Mouse (Mus musculus) CH12.LX (cell line): Measurements from ENCODE around the gene Cdk2ap2. TPM values are rescaled to one million over a fixed set of nuclear protein-coding genes. Genes with fewer than 3 reads are reported as not detected.

ENCODE experiments used
- DNase-seq: peaks from one replicate; pipeline ENCODE4 v3.0.0-alpha.2; 2013; ENCODE audit errors: extremely low read depth
- H3K27ac ChIP-seq: 2 replicates; pipeline ENCODE4 v1.5.1; 2012; ENCODE audit warnings: low read depth, mild to moderate bottlenecking, control low read depth, moderate library complexity; ENCODE audit not compliant: insufficient read depth
- H3K27me3 ChIP-seq: replicated peaks from 2 replicates; pipeline ENCODE3; 2012; ENCODE audit warnings: inconsistent platforms
- H3K36me3 ChIP-seq, 2 experiments: replicated peaks in 1 of 2; 2 replicates each; pipeline versions ENCODE3 to v1.6.1; 2012; ENCODE audit warnings: inconsistent platforms in 1 of 2, low read length in 1 of 2, mild to moderate bottlenecking in 1 of 2, mixed read lengths in 1 of 2, moderate library complexity in 1 of 2; ENCODE audit not compliant: control insufficient read depth in 1 of 2, insufficient read depth in 1 of 2
- H3K4me1 ChIP-seq, 2 experiments: 2 replicates each; pipeline ENCODE4 v1.6.1; 2012; ENCODE audit warnings: inconsistent platforms in 1 of 2, moderate library complexity in 1 of 2; ENCODE audit not compliant: insufficient read depth in 2 of 2, control insufficient read depth in 1 of 2
- H3K4me2 ChIP-seq: 2 replicates; pipeline ENCODE4 v1.6.1; 2012; ENCODE audit warnings: low read depth, mild to moderate bottlenecking, control low read depth; ENCODE audit not compliant: poor library complexity, insufficient read depth, severe bottlenecking
- H3K4me3 ChIP-seq, 3 experiments: fragments of 150-350 bp in 1 of 3; sonication (generic) in 1 of 3; replicated peaks in 1 of 3; 2 replicates each; pipeline versions ENCODE3 to v1.5.1; 2011 to 2012; ENCODE audit warnings: low read depth in 2 of 3, low read length in 2 of 3, mild to moderate bottlenecking in 2 of 3, moderate library complexity in 2 of 3, control low read depth in 1 of 3, improper control_type of control experiment in 1 of 3, inconsistent platforms in 1 of 3, mixed read lengths in 1 of 3; ENCODE audit not compliant: poor library complexity in 1 of 3
- H3K79me2 ChIP-seq: replicated peaks from 2 replicates; pipeline ENCODE4 v1.6.1; 2012; ENCODE audit warnings: mild to moderate bottlenecking, moderate library complexity; ENCODE audit not compliant: control insufficient read depth, poor library complexity, insufficient read depth, severe bottlenecking; ENCODE audit errors: extremely low read depth
- H3K9ac ChIP-seq: 2 replicates; pipeline ENCODE4 v1.6.1; 2012; ENCODE audit warnings: low read depth, mild to moderate bottlenecking, control low read depth, moderate library complexity; ENCODE audit not compliant: insufficient read depth
- H3K9me3 ChIP-seq: replicated peaks from 2 replicates; pipeline ENCODE3; 2012; ENCODE audit warnings: low read length, inconsistent platforms, mixed read lengths
- CHD1 ChIP-seq: IDR thresholded peaks from 2 replicates; pipeline ENCODE4 v1.6.1; 2012; ENCODE audit warnings: low read depth, low read length, improper control_type of control experiment, inconsistent platforms
- CTCF ChIP-seq, 2 experiments: IDR thresholded peaks in 1 of 2; conservative IDR thresholded peaks in 1 of 2; 2 replicates each; pipeline ENCODE4 v1.5.1; 2011 to 2012; ENCODE audit warnings: low read depth in 2 of 2, low read length in 2 of 2, improper control_type of control experiment in 1 of 2, inconsistent platforms in 1 of 2, mild to moderate bottlenecking in 1 of 2, moderate library complexity in 1 of 2
- E2F4 ChIP-seq: IDR thresholded peaks from 2 replicates; pipeline ENCODE4 v1.6.1; 2011; ENCODE audit warnings: low read depth, low read length, improper control_type of control experiment; ENCODE audit not compliant: insufficient replicate concordance
- EP300 ChIP-seq: IDR thresholded peaks from 2 replicates; pipeline ENCODE4 v1.6.1; 2011; ENCODE audit warnings: low read length, improper control_type of control experiment
- GABPA ChIP-seq: IDR thresholded peaks from 2 replicates; pipeline ENCODE4 v1.6.1; 2012; ENCODE audit warnings: low read depth, low read length, improper control_type of control experiment, inconsistent platforms; ENCODE audit not compliant: insufficient replicate concordance
- HCFC1 ChIP-seq: IDR thresholded peaks from 2 replicates; pipeline ENCODE4 v1.6.1; 2012; ENCODE audit warnings: low read depth, mild to moderate bottlenecking, inconsistent platforms, low read length, improper control_type of control experiment
- IRF4 ChIP-seq: IDR thresholded peaks from 2 replicates; pipeline ENCODE4 v1.6.1; 2014; ENCODE audit warnings: low read depth, mild to moderate bottlenecking, inconsistent platforms, low read length, improper control_type of control experiment
- JUN ChIP-seq: IDR thresholded peaks from 2 replicates; pipeline ENCODE4 v1.6.1; 2011; ENCODE audit warnings: low read depth, mild to moderate bottlenecking, low read length, improper control_type of control experiment, moderate library complexity; ENCODE audit not compliant: insufficient read depth
- JUND ChIP-seq: conservative IDR thresholded peaks from 2 replicates; pipeline ENCODE4 v1.6.1; 2011; ENCODE audit warnings: low read depth, low read length, improper control_type of control experiment
- MAFK ChIP-seq: IDR thresholded peaks from 2 replicates; pipeline ENCODE4 v1.6.1; 2011; ENCODE audit warnings: low read length, improper control_type of control experiment; ENCODE audit not compliant: insufficient replicate concordance
- MAX ChIP-seq: IDR thresholded peaks from 2 replicates; pipeline ENCODE4 v1.6.1; 2011; ENCODE audit warnings: low read length, improper control_type of control experiment
- MYC ChIP-seq: IDR thresholded peaks from 2 replicates; pipeline ENCODE4 v1.6.1; 2011; ENCODE audit warnings: low read depth, mild to moderate bottlenecking, improper control_type of control experiment, low read length
- NELFE ChIP-seq: IDR thresholded peaks from 2 replicates; pipeline ENCODE4 v1.6.1; 2011; ENCODE audit warnings: low read depth, low read length, improper control_type of control experiment
- POLR2A ChIP-seq: IDR thresholded peaks from 2 replicates; pipeline ENCODE4 v1.6.1; 2011; ENCODE audit warnings: low read depth, mild to moderate bottlenecking, improper control_type of control experiment, low read length
- POLR2AphosphoS2 ChIP-seq: IDR thresholded peaks from 2 replicates; pipeline ENCODE4 v1.6.1; 2011; ENCODE audit warnings: low read depth, low read length, improper control_type of control experiment
- RAD21 ChIP-seq: IDR thresholded peaks from 2 replicates; pipeline ENCODE4 v1.6.1; 2011; ENCODE audit warnings: low read depth, mild to moderate bottlenecking, low read length, improper control_type of control experiment, moderate library complexity
- RCOR1 ChIP-seq: conservative IDR thresholded peaks from 2 replicates; pipeline ENCODE4 v1.6.1; 2012; ENCODE audit warnings: low read depth, mild to moderate bottlenecking, inconsistent platforms, low read length, improper control_type of control experiment
- SIN3A ChIP-seq: IDR thresholded peaks from 2 replicates; pipeline ENCODE4 v1.6.1; 2012; ENCODE audit warnings: low read length, improper control_type of control experiment, inconsistent platforms
- SMC3 ChIP-seq: IDR thresholded peaks from 2 replicates; pipeline ENCODE4 v1.6.1; 2011; ENCODE audit warnings: low read depth, low read length, improper control_type of control experiment
- TBP ChIP-seq: conservative IDR thresholded peaks from 2 replicates; pipeline ENCODE4 v1.6.1; 2011; ENCODE audit warnings: low read depth, low read length, improper control_type of control experiment
- UBTF ChIP-seq: IDR thresholded peaks from 2 replicates; pipeline ENCODE4 v1.6.1; 2012; ENCODE audit warnings: low read depth, mild to moderate bottlenecking, inconsistent platforms, low read length, improper control_type of control experiment, moderate library complexity
- USF2 ChIP-seq: conservative IDR thresholded peaks from 2 replicates; pipeline ENCODE4 v1.6.1; 2011; ENCODE audit warnings: low read depth, low read length, improper control_type of control experiment
- ZKSCAN1 ChIP-seq: IDR thresholded peaks from 2 replicates; pipeline ENCODE4 v1.6.1; 2012; ENCODE audit warnings: low read depth, inconsistent platforms, low read length, improper control_type of control experiment, borderline replicate concordance
- ZMIZ1 ChIP-seq: IDR thresholded peaks from 2 replicates; pipeline ENCODE4 v1.6.1; 2012; ENCODE audit warnings: low read depth, mild to moderate bottlenecking, inconsistent platforms, low read length, improper control_type of control experiment
- ZNF384 ChIP-seq: IDR thresholded peaks from 2 replicates; pipeline ENCODE4 v1.6.1; 2012; ENCODE audit warnings: low read depth, low read length, improper control_type of control experiment, inconsistent platforms
- dilution Hi-C: fragments of 300-500 bp; cut with MboI; formaldehyde crosslinking; loops from 2 replicates; pipeline ENCODE4 v1.14.3; 2020; ENCODE audit warnings: low sequenced_read_pairs; ENCODE audit not compliant: extremely low pct_unique_long_range_greater_than_20kb, extremely low pct_ligation_motif_present
- in situ Hi-C: fragments of 300-500 bp; cut with MboI; formaldehyde crosslinking; loops from 3 replicates; pipeline ENCODE4 v1.14.3; 2019; ENCODE audit warnings: low sequenced_read_pairs, low pct_ligation_motif_present, low pct_unique_long_range_greater_than_20kb, mixed read lengths
- polyA plus RNA-seq: library from polyadenylated mRNA; unstranded; fragments of >175 nt; gene quantifications from 2 replicates; pipeline ENCODE4 v1.2.1, GENCODE M21; 2012; ENCODE audit warnings: low read depth; ENCODE audit not compliant: insufficient read length
- total RNA-seq, 2 experiments: library from RNA; depleted of rRNA; stranded (reverse); fragments of 300-350 nt in 1 of 2; fragments of >200 nt in 1 of 2; gene quantifications; 2 replicates each; pipeline ENCODE4 v1.2.3; 2012 to 2014

Cdk2ap2 gene
- total and polyA plus RNA-seq, 3 experiments, result 63.4 to 69.5 (median 67.1) TPM

- Histone ChIP-seq H3K4me2 (peak overlapping the region; percentile 23; the same call in 1 of the 2 replicates), H3K9ac (0 out of 2 replicates have a peak overlapping the region, but pooled peaks have one; percentile 2), H3K4me3 (no peak overlapping the region), H3K9me3 (no peaks in the 10 kb centered on the region), H3K27me3 (no peaks in the 10 kb centered on the region), H3K79me2 (peaks cover 19% of the 10 kb centered on the region), H3K4me1 (peaks cover 19 to 64% of the 10 kb centered on the region in 2 experiments), H3K36me3 (peaks cover 7 to 22% of the 10 kb centered on the region in 2 experiments), H3K27ac (peak overlapping the region; percentile 66)
- in situ Hi-C loops, result no loop called here
- DNase-seq, result no peak
- TF ChIP-seq ZNF384 (no peak), ZKSCAN1 (no peak), MYC (no peak; the same call in 1 of the 2 replicates), TBP (no peak), ZMIZ1 (no peak), POLR2A (no peak), MAFK (peak; percentile 98), RAD21 (peak; percentile 53), UBTF (no peak), EP300 (peak; percentile 33; the same call in 1 of the 2 replicates), POLR2AphosphoS2 (no peak), HCFC1 (no peak), RCOR1 (no peak), E2F4 (no peak), JUN (no peak), JUND (no peak), IRF4 (no peak), CHD1 (no peak), CTCF (conservative IDR thresholded peaks at IDR 0.05 in 1 of 2, IDR thresholded peaks at IDR 0.05 in 1 of 2; ENCODE audit: low read depth in 2 of 2, low read length in 2 of 2) (peak in 1 of 2 experiments; percentile 55; a peak in 2 of 4 replicates), SIN3A (peak; percentile 22; the same call in 1 of the 2 replicates), SMC3 (peak; percentile 45), GABPA (no peak), NELFE (no peak), MAX (no peak), USF2 (no peak)
- dilution Hi-C loops, result no loop called here
Measured at GRCm38 (mm10) chr19:4122411-4123370, 25.7 kb downstream of the Cdk2ap2 start.
